Mouse (Mus musculus) myocyte (in vitro differentiated cells): Measurements from ENCODE around the gene Capn12.

Experiments used
- MAX ChIP-seq: IDR thresholded peaks from one replicate; pipeline ENCODE4 v1.6.1; 2011; ENCODE audit warnings: low read depth, mild to moderate bottlenecking, control low read depth
- MYOD1 ChIP-seq, 3 experiments: IDR thresholded peaks; one replicate each; pipeline ENCODE4 v1.6.1; 2011; ENCODE audit warnings: control low read depth in 2 of 3, low read depth in 2 of 3, mild to moderate bottlenecking in 2 of 3, moderate library complexity in 1 of 3; ENCODE audit not compliant: insufficient read length in 2 of 3, control insufficient read depth in 1 of 3
- MYOG ChIP-seq, 3 experiments: IDR thresholded peaks; one replicate each; pipeline ENCODE4 v1.6.1; 2011; ENCODE audit warnings: control low read depth in 2 of 3, low read depth in 2 of 3, mild to moderate bottlenecking in 2 of 3; ENCODE audit not compliant: insufficient read length in 2 of 3, control insufficient read depth in 1 of 3, insufficient read depth in 1 of 3
- POLR2A ChIP-seq: IDR thresholded peaks from one replicate; pipeline ENCODE4 v1.6.1; 2011; ENCODE audit warnings: low read depth, mild to moderate bottlenecking, control low read depth, moderate library complexity; ENCODE audit not compliant: insufficient read length
- POLR2AphosphoS2 ChIP-seq: IDR thresholded peaks from one replicate; pipeline ENCODE4 v1.6.1; 2011; ENCODE audit warnings: low read depth, control low read depth; ENCODE audit not compliant: insufficient read length
- SRF ChIP-seq: IDR thresholded peaks from one replicate; pipeline ENCODE4 v1.6.1; 2011; ENCODE audit warnings: low read depth; ENCODE audit not compliant: control insufficient read depth, insufficient read length
- TCF12 ChIP-seq: IDR thresholded peaks from one replicate; pipeline ENCODE4 v1.6.1; 2011; ENCODE audit warnings: mild to moderate bottlenecking, control low read depth; ENCODE audit not compliant: poor library complexity, insufficient read depth, severe bottlenecking
- TCF3 ChIP-seq: IDR thresholded peaks from one replicate; pipeline ENCODE4 v1.6.1; 2011; ENCODE audit warnings: low read depth, control low read depth; ENCODE audit not compliant: insufficient read length
- USF1 ChIP-seq: IDR thresholded peaks from one replicate; pipeline ENCODE4 v1.6.1; 2011; ENCODE audit warnings: low read depth, mild to moderate bottlenecking, control low read depth, moderate library complexity

DNA sequence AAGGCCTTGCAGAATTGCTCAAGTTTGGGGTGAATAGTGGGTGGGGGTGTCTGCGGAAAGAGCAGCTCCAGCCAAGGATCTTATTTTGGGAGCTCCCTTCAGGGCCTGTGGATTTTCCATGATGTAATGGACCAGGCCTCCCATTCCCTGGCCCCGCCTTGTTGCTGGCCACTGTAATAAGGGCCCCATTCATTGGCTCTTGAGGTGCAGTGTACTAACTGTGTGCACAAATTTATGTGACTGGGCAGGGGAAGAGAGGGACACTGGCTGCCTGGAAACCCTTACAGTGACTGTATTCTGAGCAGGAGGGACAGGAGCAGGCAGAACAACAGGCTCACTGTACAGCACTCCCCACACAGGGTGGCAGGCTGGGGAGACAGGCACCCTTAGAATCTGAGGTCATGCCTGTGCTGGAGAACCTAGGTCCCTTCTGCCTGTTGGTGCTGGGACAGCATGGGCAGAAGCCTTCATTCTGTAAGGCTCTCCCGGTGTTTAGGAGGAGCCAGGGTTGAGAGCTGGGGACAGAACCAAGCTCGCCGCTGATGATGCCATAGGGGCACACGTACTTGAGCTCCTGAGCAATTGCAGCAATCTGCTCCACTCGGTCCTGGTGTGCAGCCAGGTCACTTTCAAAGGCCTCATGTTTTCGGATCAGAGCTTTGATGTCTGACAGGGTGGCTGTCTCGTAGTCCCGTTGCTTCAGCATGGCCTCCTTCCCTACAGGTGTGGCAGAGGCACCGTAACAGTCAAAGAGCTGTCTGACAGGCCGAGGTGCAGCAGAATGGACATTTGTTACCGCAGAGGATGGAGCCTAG lies 20.3 kb downstream of the Capn12 start:
- TF ChIP-seq POLR2A (peak; percentile 14), MYOD1 (IDR thresholded peaks at IDR 0.05; ENCODE audit: control insufficient read depth in 1 of 3, insufficient read length in 2 of 3, low read depth in 2 of 3) (no peak), USF1 (no peak), MAX (no peak), POLR2AphosphoS2 (no peak), SRF (no peak), MYOG (IDR thresholded peaks at IDR 0.05; ENCODE audit: control insufficient read depth in 1 of 3, insufficient read depth in 1 of 3, insufficient read length in 2 of 3, low read depth in 2 of 3) (no peak), TCF3 (no peak), TCF12 (no peak)
